Mouse (Mus musculus): Measurements from ENCODE around the gene Dtnb.
"Not testable (repeated sequence)": the region's sequence is repeated elsewhere in the genome, so short reads cannot be mapped to it uniquely, and the experiment has no call there.

Gene Dtnb

DNA sequence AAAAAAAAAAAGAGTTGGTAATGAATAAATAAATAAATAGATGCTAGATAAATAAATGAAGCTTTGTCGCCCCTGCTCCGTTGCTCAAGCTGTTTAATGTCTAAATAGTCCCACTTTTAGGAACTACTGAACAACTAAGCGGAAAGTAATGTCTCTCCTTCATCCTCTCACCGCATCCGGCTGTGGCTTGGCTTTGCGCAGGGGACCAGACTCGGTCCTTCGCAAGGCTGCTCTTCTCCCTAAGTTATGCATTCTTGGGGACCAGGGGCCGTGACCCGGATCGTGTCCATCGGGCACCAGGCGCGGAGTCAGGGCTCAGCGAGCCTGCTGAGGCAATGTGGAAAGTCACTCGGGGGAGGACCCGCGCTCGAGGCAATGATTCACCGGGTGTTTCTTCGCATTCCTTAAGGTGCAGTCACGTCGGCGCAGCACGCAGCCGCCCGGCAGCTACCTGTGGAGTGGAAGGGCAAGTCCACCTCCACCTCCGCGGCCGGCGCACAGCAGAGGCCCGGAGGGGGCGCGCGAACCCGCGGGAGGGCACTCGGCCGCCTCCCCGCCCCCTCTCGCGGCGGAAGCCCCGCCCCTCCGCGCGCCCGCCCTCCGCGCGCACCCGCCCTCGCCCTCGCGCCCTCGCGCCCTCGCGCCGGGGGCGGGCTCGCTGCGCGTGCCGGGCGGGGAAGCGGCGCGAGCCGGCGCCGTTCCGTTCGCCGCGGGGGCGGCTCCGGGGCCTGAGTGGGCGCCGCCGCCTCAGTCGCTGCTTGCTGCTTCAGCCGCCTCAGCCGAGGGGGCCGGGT, at the start of gene Dtnb:
TSS of gene Dtnb (plus strand) at position 595 of the 794 bp plus-strand sequence.
- DNase-seq (ENCODE audit: low read depth, low spot score): no peak

DNA sequence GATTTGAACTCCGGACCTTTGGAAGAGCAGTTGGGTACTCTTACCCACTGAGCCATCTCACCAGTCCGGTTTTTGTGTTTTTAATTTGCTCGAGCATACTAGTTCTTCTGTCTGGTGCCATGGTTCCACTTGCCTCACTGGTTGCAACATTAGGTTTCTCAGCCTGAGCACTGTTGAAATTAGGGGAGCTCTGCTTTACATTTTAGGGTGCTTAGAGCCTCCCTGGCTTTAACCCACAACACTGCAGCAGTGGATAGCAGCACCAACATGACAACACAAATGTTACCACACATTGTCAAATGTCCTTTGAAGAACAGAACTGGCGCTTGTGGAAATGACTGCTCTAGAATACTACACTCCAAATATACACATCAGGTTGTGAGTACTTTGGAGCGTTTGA, 46.6 kb upstream of the Dtnb start:
- DNase-seq (ENCODE audit: low read depth, low spot score): no peak

DNA sequence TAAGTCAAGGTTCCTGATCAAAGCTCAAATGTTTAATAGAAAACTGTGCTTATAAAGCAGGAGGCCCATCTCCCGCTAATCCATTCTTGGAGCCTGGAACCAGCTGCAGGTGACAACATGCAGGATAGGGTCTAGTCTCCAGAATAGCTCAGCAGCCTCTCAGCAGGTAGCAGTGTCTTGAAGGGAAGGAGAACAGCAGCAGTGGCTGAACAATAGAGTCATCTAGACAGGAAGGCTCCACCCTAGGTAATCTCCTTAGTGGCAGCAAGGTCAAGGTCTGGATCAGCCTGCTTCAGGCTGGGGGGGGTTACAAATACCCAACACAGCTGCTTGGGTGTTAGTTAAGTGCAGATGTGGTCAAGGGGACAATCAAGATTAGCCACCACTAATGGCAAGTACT, 36.7 kb upstream of the Dtnb start:
- DNase-seq (ENCODE audit: low read depth, low spot score): not testable (repeated sequence)

DNA sequence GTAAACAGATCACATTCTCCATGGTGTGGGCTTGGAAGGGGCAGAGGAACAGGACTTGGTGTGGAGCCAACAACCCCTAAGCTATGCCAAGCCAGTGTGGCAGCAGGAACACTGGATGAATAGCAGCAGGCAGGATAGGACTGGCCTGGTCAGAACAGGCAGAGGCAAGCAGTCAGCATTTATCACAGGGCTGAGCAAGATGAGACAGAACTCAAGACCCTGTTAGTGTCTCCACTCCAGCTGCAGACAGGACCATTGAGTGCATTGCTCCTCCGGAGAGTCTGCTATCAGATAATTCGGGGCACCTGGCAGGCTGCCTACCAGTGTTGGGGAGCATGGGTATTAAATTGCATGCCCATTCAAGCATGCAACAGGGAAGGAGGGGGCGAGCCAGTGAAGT, 34.6 kb upstream of the Dtnb start:
- DNase-seq (ENCODE audit: low read depth, low spot score): no peak

DNA sequence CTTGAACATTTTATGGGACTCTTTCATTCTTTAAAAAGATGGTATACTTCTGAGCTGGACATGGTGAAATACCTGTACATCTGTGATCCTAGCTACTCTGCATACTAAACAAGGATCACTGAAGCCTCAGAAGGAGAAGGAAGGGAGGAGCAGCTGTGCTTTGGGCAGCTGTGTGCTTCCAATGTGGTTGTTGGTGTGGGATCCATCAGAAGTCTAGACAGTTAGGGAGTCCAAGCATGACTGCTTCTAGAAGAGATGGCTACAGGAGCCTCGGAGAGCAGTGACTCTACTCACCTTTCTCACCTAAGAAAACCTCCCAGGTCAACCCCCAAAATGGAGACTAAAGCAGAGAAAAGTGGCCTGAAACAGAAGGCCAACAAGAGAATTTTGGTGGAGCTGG, 34.1 kb upstream of the Dtnb start:
- DNase-seq (ENCODE audit: low read depth, low spot score): no peak

DNA sequence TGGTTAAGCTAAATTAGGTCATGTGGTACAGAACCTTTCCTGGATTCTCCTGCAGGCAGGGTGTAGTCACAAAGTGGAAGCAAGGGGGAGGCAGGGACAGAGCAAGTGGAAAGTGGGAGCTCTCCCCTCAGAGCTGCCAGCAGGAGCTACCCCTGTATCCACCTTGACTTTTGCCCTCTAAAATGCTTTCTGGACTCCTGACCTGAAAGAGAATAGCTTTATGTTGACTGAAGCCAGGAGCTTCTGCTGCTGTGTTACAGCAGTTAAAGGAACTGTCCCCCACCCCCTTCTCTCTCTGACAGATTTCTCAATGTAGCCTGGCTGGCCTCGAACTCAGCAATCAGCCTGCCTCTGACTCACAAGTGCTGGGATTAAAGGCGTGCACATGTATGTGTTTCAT, 32.6 kb upstream of the Dtnb start:
- DNase-seq (ENCODE audit: low read depth, low spot score): no peak

DNA sequence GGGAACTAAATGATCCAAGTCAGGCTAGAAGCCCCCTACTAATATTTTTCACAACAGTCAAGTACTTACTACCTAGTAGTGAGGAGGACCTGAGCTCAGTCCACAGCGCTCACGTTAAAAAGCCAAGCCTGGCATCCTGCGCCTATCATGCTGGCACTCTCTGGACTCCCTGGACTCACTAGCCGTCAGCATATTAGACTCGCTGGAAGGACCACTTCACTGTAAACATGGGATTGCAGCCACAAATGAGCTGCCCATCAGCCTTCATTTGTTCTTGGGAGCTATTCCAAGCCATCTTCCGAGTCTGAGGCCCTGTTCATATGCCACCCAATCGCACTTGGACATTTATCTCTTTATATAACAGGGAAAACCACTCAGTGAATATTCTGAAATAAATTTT, 31.3 kb upstream of the Dtnb start:
- DNase-seq (ENCODE audit: low read depth, low spot score): no peak

DNA sequence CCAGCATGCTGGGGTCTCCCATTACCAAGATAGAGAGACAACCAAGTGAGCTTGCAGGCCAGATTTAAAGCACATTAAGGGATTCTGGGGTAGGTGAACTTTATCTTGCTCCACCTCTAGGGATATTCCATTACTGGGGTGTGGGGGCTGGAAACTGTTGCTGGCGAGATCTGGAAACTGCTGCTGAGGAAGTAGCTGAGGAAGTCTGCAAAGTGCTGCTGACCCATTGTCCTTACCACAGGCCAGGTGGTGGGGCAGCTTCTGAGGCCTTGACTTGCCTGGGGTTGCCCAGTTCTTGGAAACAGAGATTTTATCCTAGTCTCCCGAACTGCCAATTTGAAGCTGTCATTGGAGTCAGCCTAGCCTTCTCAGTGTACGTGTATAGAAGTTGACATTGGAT, 26.7 kb upstream of the Dtnb start:
- no peak for DNase-seq (ENCODE audit: low read depth, low spot score)

DNA sequence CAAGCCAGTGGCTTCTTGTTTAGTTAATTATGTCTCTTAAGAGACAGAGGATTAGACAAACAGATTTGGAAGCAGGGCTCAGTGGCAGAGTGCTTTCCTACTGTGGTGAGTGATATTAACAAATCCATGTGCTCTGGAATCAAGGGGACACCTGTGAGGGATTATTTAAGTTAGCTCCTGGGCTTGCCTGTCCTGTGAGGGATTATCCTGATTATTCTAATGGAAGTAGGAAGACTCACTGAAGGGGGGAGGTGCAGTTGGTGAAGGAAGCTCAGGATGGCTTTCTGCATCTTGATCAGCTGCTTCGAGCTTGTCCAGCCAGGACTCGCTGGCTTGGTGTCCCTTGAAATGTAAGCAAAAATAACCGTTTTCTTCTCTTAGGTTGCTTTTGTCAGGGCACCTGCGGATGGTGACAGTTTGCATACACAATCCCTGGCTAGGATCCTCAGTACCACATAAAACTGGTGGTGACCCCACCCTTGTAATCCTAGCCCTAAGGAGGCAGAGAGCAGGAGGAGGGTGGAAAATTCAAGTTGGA, 26.0 kb upstream of the Dtnb start:
- DNase-seq (ENCODE audit: low read depth, low spot score): no peak

DNA sequence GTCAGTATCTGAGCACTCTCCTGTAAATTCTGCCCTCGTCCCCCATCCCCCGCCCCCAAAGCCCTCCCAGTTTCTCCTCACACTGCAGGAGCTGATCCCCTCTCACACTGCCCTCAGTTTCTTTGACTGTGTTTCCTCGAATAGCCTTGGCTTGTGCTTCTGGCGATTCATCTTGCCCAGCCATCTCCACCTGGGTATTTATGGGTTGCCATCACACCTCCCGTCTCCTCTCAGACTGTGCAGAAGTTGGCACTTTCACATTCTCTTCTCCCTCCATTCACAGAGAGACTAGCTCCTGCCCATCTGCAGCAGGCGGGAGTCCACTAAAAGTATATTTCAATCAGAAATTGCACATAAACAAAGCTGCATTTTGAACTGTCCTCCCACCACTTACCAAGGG, 25.4 kb upstream of the Dtnb start:
- DNase-seq (ENCODE audit: low read depth, low spot score): no peak

DNA sequence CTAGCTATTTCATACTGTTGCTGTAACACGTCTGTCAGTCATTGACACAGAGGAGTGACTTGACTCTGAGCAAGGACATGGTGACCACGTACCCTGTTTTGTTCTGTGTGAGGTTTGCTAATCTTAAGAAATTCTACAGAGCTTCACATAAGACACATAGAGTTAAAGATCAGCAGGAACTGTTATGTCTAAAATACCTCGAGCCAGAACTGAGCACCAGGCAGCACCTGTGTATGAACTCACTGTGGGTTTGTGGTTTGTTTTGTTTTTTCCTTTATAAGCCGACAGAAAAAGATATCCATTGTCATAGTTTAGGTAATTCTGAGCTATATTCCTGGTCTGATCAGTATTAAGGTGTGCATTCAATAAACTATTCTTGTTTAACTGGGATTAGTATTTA, 24.7 kb upstream of the Dtnb start:
- DNase-seq (ENCODE audit: low read depth, low spot score): no peak

DNA sequence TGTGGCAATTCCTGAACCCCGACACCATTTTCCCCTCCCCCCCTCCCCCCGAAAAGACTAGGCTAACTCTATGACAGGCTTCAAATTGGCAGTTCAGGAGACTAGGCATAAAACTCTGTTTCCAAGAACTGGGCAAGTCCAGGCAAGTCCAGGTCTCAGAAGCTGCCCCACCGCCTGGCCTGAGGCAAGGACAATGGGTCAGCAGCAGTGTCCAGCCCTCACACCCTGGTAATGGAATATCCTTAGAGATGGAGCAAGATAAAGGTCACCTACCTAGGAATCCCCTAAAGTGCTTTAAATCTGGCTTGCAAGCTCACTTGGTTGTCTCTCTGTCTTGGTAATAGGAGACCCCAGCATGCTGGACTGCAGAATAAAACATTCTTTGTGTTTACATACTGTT, 24.3 kb upstream of the Dtnb start:
- DNase-seq (ENCODE audit: low read depth, low spot score): no peak

DNA sequence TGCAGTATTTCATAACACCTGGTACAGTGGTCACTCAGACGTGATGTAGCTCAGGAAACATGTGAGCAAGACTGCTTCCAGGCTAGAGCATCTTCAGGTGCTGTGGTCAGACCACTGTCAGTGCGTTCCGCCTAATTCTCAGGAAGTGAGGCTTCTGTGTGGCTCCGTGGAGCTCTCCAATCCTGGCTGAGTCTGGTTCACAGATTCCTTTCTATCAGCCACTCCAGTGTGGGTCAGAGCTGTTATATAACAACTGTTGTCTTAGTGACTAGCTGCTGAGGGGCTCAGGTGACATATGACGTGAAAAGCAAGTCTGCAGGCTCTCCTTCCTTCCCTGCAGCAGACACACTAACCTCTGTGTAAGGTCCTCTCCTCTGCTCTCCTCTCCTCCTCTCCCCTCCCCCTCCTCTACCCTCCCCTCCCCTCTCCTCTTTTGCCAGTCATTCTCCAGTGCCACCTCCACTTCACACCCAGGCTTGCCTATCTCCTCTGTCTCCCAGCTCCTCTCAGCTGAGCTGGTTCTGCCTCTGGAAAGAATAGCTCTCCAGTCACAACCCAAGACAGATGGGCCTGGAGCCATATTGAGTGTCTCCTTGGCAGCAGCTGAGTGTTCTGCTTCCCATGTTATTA, 23.5 kb upstream of the Dtnb start:
- no peak for DNase-seq (ENCODE audit: low read depth, low spot score)

DNA sequence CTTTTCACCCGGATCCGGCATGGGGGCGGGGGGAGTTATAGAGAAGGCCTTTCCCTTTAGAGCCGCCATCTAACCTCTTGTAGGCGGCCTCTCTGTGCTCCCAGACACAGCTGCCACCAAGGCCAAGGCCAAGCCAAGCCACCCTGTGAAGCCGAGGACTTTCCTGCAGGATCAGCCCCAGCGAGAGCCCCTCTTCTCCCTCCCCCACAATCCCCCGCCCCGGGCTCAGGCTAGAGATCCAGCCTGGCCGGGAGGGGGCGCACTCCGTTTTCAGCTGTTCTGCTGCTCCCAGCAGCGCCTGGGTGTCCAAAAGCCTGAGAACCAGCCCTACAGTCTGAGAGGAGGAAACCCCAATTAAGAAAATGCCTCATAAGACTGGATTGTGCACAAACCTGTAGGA, 21.9 kb upstream of the Dtnb start:
- peak; percentile 76 for DNase-seq (ENCODE audit: low read depth, low spot score)

DNA sequence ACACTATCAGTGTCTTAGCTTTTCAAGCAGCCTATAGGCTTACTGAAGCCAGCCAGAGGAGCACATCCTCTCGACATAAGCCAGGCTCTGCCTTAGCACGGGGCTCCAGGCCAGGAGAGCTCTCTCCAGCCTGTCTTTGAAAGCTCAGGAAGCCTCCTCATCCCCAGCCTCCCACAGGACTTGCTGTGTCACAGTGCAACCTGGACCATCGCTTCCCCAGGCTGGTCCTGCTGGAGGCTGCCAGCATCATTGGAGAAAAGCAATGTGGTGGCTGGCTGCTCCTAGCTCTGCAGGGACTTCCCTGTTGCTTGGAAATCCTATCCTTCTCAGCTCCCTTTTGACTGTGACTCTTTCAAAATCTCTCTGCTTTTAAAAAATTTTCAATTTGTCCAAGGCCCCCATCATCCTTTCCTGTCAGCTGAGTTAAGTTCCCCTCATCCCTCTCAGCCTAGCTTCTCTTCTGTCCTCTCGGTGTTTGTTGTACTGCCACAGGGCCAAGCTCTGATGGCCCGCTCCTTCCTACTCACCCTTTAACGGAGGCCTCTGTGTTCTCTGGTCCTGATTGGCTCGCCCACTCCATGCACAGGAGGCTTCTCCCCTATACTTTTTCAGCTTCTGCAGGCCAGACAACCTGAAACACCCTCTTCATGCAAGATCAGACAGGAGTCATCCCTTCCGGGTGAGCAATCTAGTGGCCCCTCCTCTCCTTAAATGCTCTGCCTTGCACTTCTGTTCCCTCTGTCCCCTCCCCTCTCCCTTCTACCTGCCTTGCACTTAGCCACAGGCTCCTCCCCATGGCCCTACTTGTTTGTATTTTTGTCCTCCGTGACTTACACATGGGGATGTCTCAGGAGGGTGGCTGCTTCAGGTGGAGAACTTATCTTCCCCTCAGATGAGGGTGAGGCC, 14.5 kb upstream of the Dtnb start:
- DNase-seq (ENCODE audit: low read depth, low spot score): no peak

DNA sequence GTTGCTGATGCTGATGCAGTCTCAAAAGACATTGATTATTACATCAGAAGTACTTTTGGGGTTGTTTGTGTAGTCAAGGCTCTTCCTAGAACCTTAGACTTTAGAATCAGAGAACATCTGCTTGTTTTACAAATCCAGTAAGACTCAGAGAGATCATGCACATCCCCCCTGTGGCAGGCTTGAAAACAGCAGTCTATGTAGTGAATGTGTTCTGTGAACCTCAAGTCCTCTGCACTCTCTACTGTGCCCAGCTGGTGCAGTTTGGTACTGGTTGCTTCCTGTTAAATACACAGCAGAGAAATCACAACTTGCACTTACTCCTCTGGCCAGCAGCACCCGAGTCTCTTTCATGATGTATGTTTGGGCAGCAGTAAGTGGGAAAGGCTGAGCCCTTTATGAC, 11.6 kb upstream of the Dtnb start:
- no peak for DNase-seq (ENCODE audit: low read depth, low spot score)

DNA sequence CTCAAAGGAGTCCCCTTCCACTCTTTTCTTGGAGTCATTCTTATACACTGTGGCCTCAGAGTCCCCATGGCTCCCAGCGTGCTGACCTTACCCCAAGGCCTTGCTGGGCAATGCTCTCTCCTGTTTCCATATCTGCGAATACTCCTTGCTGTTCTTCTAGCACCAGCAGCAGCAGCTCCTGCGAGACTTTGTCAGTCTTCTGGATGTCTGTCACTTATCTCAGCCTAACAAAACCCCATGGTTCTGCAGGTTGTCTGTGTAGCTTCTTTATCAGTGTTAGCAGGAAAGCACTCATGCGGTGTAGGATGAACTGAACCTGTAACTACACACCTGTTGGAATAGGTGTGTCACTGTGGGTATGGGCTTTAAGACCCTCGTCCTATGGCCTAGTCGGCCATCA, 11.1 kb upstream of the Dtnb start:
- no peak for DNase-seq (ENCODE audit: low read depth, low spot score)

DNA sequence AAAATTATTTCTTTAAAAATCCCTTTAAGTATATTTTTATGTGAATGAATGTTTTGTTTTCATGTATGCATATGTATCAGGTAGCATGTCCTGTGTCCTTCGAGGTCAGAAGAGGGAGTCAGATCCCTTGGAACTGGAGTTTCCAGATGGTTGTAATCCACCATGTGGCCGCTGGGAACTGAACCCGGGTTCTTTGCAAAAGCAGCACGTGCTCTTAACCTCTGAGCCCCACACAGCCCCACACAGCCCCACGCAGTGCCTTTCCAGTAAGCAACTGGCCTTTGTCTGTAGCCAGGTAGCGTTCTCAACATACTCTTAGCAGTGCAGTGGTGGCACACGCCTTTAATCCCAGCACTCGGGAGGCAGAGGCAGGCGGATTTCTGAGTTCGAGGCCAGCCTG, 9.4 kb upstream of the Dtnb start:
- no peak for DNase-seq (ENCODE audit: low read depth, low spot score)

DNA sequence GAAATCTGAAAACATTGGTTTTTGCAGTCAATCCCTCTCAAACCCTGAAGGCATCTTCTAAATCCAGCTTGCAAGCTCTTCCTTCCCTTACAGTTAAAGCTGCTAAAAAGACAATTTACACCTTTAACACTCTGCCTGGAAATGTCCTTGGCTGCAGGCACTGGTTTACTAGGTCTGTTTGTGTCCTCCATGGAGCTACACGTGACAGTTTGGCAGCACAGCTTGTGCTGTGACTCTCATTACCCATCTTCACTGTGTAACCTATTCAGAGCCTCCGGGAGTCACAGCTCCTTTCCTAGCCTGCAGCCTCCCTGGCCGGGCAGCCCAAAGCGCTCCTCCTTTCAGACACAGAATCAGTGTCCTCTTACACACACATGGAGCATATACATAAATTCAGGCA, 8.5 kb upstream of the Dtnb start:
- DNase-seq (ENCODE audit: low read depth, low spot score): no peak

DNA sequence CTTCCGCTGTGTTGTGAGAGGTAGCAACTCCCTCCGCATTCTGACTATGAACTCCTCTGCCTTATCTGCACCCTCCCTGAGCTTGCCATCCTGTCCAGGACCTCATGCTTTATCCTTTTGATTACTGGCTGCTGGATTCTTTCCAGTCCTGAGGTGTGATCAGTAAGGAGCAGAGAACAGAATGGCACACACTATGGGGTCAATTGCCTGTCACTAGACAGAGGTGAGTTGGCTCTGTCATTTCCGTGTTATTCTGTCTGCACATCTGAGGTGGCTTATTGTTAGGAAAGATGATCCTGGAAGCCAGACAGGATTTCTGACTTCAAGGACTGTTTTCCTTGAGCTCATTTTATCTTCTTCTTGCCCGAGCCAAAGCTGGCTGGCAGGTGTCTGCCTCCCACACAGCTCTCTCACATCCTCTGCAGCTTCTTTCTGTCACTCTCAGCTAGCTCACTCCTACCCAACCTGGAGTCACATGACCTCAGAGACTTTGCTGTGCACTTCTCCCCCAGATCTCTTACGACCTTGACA, 3.7 kb upstream of the Dtnb start:
- no peak for DNase-seq (ENCODE audit: low read depth, low spot score)

DNA sequence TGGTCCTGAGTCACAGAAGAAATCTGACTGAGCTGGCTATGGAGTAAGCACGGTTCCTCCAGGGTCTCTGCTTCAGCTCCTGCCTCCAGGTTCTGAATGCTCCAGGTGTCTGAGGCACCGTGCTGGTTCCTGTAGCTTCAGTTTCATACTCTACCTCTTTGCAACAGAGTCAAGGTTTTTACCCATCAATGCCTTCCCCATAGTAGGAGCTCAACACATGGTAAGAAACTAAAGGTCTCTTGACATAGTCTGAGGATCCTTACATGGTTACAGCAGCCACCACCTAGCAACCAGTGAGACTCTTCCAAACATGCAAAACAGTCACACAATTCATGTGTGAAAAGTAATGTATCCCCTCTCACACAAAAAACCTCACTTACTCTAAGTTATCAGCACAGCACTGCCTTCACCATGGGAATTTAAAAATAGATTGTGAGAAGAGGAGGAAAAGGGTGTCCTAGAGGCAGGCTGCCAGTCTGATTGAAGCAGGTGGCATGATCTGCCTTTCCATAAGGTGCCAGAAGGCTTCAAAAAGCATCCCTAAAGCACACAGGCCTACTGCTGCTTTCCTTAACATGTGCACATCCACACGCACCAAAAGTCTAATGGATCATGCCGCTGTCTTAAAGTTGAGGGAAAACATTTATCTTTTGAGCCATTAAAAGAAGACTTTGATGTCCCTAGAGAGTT, 1.3 kb upstream of the Dtnb start:
- no peak for DNase-seq (ENCODE audit: low read depth, low spot score)

Data from WW6 (cell line).